Mouse (Mus musculus) embryonic fibroblast, embryonic 13.5 days (primary cell): ENCODE measurements around the gene Faim2.

Experiments used
- CTCF ChIP-seq: IDR thresholded peaks from 2 replicates; pipeline ENCODE4 v1.5.1; 2011; ENCODE audit warnings: mild to moderate bottlenecking, control low read depth, low read length, moderate library complexity, borderline replicate concordance; ENCODE audit not compliant: insufficient read depth
- POLR2A ChIP-seq: IDR thresholded peaks from 2 replicates; pipeline ENCODE4 v1.6.1; 2011; ENCODE audit warnings: low read depth, mild to moderate bottlenecking, control low read depth, low read length, moderate library complexity

DNA sequence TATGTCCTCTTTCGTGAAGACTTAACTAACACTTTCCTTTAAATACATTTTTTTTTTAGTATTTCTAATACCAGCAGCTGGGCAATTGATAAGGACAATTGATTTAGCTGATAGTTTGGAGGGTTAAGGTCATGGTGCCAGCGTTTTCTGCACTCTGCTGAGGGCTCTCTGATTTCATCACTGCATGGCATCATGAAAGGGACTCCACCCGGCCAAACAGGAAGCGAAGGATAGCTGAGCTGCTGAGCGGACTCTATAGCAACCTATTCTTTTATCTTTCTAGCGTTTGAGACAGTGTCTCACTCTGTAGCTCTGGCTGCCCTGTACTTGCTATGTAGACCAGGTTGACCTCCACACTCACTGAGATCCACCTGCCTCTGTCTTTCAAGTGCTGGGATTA is 43.2 kb downstream of the Faim2 start:
- no peak for TF ChIP-seq POLR2A
- TF ChIP-seq CTCF: no peak
